Mouse (Mus musculus) neural tube, embryonic 14.5 days (tissue): ENCODE measurements at regions not wholly inside any gene's neighbourhood (a gene's known extent, or its start where the extent isn't known, plus 50 kb on each side); places are given as distances from the start of the nearest gene placed in this dataset.

Source experiments
- ATAC-seq: fragments of 200-750 bp; cut with Nextera tagmentation; 2 replicates; pipeline ENCODE4 v1.8.0; 2017; ENCODE audit warnings: low read depth, mild to moderate bottlenecking, moderate TSS enrichment, moderate library complexity
- H3K27ac ChIP-seq: fragments of 300-500 bp; sonication (generic); 2 replicates; pipeline ENCODE4 v1.5.1; 2014; ENCODE audit warnings: low read depth, mild to moderate bottlenecking, control low read depth, low read length, moderate library complexity, mixed read lengths
- H3K27me3 ChIP-seq: fragments of 300-500 bp; sonication (generic); 2 replicates; pipeline ENCODE4 v1.6.1; 2014; ENCODE audit warnings: low read length; ENCODE audit not compliant: control insufficient read depth, insufficient read depth
- H3K36me3 ChIP-seq: fragments of 300-500 bp; sonication (generic); 2 replicates; pipeline ENCODE4 v1.6.1; 2014; ENCODE audit warnings: low read length, mixed read lengths; ENCODE audit not compliant: control insufficient read depth, insufficient read depth
- H3K4me1 ChIP-seq: fragments of 300-500 bp; sonication (generic); 2 replicates; pipeline ENCODE4 v1.6.1; 2014; ENCODE audit warnings: low read length; ENCODE audit not compliant: control insufficient read depth, insufficient read depth
- H3K4me2 ChIP-seq: fragments of 300-500 bp; sonication (generic); 2 replicates; pipeline ENCODE4 v1.6.1; 2014; ENCODE audit warnings: mild to moderate bottlenecking, low read depth, low read length, control low read depth
- H3K4me3 ChIP-seq: fragments of 300-500 bp; sonication (generic); 2 replicates; pipeline ENCODE4 v1.5.1; 2014; ENCODE audit warnings: low read depth, low read length, control low read depth, mixed read lengths
- H3K9ac ChIP-seq: fragments of 300-500 bp; sonication (generic); replicated peaks from 2 replicates; pipeline ENCODE4 v1.6.1; 2014; ENCODE audit warnings: low read depth, mild to moderate bottlenecking, control low read depth, low read length, mixed read lengths
- H3K9me3 ChIP-seq: fragments of 300-500 bp; sonication (generic); 2 replicates; pipeline ENCODE4 v1.6.1; 2016; ENCODE audit warnings: low read length; ENCODE audit not compliant: control insufficient read depth
- WGBS: fragments of 180-500 bp; shearing (Covaris S2); extraction: QIAGEN DNeasy Blood & Tissue Kit; methylation state at CpG from one replicate; pipeline ENCODE4 v1.1.7; 2014; 5-methylcytosine and 5-hydroxymethylcytosine counted together

GRCm38 (mm10) chr17:61127767-61128166, 1753.3 kb downstream of the Efna5 start:
- Histone ChIP-seq H3K9me3 (no peaks in the 10 kb centered on the region), H3K4me1 (no peaks in the 10 kb centered on the region), H3K4me3 (no peak overlapping the region), H3K36me3 (no peaks in the 10 kb centered on the region), H3K4me2 (no peak overlapping the region), H3K27me3 (no peaks in the 10 kb centered on the region), H3K9ac (no peak overlapping the region), H3K27ac (no peak overlapping the region)
- 85% methylated on average over 1 of the region's 1 CpGs for WGBS
- ATAC-seq, result no peak

- Histone ChIP-seq H3K4me2 (no peak overlapping the region), H3K4me3 (no peak overlapping the region), H3K9me3 (no peaks in the 10 kb centered on the region), H3K36me3 (no peaks in the 10 kb centered on the region), H3K4me1 (no peaks in the 10 kb centered on the region), H3K27me3 (no peaks in the 10 kb centered on the region), H3K9ac (no peak overlapping the region), H3K27ac (no peak overlapping the region)
- no peak for ATAC-seq
- WGBS, result 96% methylated on average over 1 of the region's 1 CpGs
These were observed 1774.8 kb downstream of the Efna5 start for GRCm38 (mm10) chr17:61106302-61106701.

DNA sequence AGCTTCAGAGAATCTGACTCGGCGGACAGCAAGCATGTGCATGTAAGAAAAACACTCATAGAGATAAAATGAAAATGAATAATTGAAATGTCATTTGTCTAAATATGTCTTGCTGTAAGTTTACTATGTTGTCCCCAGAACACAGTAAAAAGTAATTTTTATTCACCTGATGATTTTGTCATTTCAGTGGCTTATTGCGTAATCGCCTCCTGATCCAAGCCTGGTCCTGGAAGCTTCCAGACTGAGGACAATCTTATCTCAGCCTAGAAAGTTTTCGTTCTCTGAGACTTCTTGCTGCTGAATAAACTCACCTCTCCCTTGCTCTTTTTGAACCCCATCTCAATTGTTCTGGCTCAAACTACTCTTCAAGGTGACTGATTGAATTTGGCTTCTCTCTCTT, 1820.7 kb downstream of the Efna5 start:
- Histone ChIP-seq H3K9me3 (no peaks in the 10 kb centered on the region), H3K36me3 (no peaks in the 10 kb centered on the region), H3K9ac (no peak overlapping the region), H3K27ac (no peak overlapping the region), H3K4me2 (no peak overlapping the region), H3K4me1 (no peaks in the 10 kb centered on the region), H3K4me3 (no peak overlapping the region), H3K27me3 (no peaks in the 10 kb centered on the region)
- WGBS, result 91% methylated on average over 5 of the region's 5 CpGs
- no peak for ATAC-seq

DNA sequence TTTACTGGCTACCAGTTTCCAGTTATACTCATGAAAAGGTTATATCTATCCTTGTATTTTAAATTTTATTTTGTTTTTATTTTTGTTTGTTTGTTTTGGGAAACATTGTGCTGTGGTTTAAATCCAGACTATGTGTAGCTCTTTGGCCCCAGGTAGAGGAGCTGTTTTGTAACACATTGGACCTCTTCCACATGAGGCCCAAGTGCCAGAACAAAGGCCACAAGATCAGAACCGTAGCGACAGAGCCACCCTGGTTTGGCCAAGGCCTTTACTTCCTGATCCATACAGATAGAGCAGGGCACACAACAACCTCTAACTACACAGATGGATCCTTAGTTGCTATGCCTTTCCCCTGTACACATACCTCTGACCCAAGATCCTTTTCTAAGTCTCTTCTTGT, 1822.6 kb downstream of the Efna5 start:
- Histone ChIP-seq H3K27ac (no peak overlapping the region), H3K4me3 (no peak overlapping the region), H3K36me3 (no peaks in the 10 kb centered on the region), H3K4me2 (no peak overlapping the region), H3K9ac (no peak overlapping the region), H3K9me3 (no peaks in the 10 kb centered on the region), H3K4me1 (no peaks in the 10 kb centered on the region), H3K27me3 (no peaks in the 10 kb centered on the region)
- WGBS, result 96% methylated on average over 2 of the region's 2 CpGs
- no peak for ATAC-seq

GRCm38 (mm10) chr17:61033544-61034251, 1847.4 kb downstream of the Efna5 start:
- Histone ChIP-seq H3K4me1 (no peaks in the 10 kb centered on the region), H3K27ac (no peak overlapping the region), H3K27me3 (no peaks in the 10 kb centered on the region), H3K36me3 (no peaks in the 10 kb centered on the region), H3K4me3 (no peak overlapping the region), H3K9ac (no peak overlapping the region), H3K9me3 (no peaks in the 10 kb centered on the region), H3K4me2 (no peak overlapping the region)
- ATAC-seq, result no peak; the same call in 1 of the 2 replicates
- WGBS, result 28% methylated on average over 4 of the region's 4 CpGs

DNA sequence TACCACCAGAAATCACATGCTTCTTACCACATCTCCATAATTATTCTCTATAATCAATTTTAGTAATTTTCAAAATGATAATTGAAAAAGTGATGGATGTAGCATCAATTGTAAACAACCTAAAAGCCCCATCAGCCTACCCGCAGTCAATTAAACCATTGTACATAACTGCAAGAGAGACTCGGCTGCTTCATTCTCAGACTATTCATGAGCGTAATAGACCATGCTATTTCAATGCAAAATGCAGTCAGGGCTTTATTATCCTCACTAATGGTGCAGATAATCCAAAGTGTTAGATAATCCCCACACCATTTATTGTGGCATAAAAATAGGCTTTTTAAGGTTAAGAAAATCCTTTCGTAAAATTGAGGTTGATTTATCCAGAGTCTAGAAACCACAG, 1862.5 kb downstream of the Efna5 start:
- WGBS, result 56% methylated on average over 4 of the region's 4 CpGs
- no peak overlapping the region for H3K4me3 ChIP-seq
- no peak for ATAC-seq
- no peak overlapping the region for H3K4me2 ChIP-seq
- no peaks in the 10 kb centered on the region for H3K4me1 ChIP-seq
- H3K36me3 ChIP-seq, result no peaks in the 10 kb centered on the region
- H3K9ac ChIP-seq, result no peak overlapping the region
- no peaks in the 10 kb centered on the region for H3K27me3 ChIP-seq
- no peak overlapping the region for H3K27ac ChIP-seq
- H3K9me3 ChIP-seq, result no peaks in the 10 kb centered on the region
